Comparison of ENCODE assay signal across 12 mouse cellular contexts in the genomic region with DNA sequence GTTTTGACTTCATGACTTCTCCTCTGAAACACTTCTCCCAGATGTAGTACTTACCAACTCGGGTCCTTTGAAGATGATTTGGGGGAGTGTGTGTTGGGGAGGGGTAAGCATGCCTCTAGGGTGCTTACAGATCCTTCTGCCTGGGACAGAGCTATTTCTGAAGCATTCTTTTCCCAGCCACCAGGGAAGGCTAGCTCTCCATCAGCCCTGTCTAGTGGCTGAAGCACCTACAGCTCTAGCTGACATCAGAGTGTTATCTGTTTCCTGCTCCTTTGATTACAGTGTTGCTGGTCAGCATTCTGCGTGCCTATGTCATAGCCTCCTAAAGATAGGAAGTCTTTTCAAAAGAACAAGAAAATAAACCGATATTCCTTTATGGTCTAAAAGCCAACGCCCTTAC.
"Had no signal": no experiment of that assay in that cellular context is flagged by ENCODE, and none has a peak within 500 bp of the region (broad histone marks: within the 10 kb centered on the region; RNA-seq: fewer than 3 reads in every experiment).

No protein-coding gene starts in this region.

- H3K9ac ChIP-seq: limb, embryonic 12.5 days; liver, embryonic 13.5 days; liver, postnatal 0 days; midbrain, embryonic 13.5 days; stomach, embryonic 15.5 days had no signal

- H3K36me3 ChIP-seq: limb, embryonic 12.5 days; liver, embryonic 13.5 days; midbrain, embryonic 13.5 days; stomach, embryonic 15.5 days had no signal

- H3K9me3 ChIP-seq: limb, embryonic 12.5 days; liver, embryonic 13.5 days; megakaryocyte, embryonic 14.5 days; midbrain, embryonic 13.5 days; stomach, embryonic 15.5 days had no signal

- ATAC-seq: liver, postnatal 0 days; midbrain, embryonic 13.5 days had no signal

- H3K4me2 ChIP-seq: limb, embryonic 12.5 days; liver, embryonic 13.5 days; midbrain, embryonic 13.5 days; stomach, embryonic 15.5 days had no signal

- H3K4me3 ChIP-seq: layer of hippocampus, adult 2 months; limb, embryonic 12.5 days; liver, embryonic 13.5 days; megakaryocyte, embryonic 14.5 days; midbrain, embryonic 13.5 days; stomach, embryonic 15.5 days had no signal

- H3K4me1 ChIP-seq: liver, embryonic 13.5 days; megakaryocyte, embryonic 14.5 days; midbrain, embryonic 13.5 days; stomach, embryonic 15.5 days had no signal

- H3K27me3 ChIP-seq: limb, embryonic 12.5 days; liver, embryonic 13.5 days; megakaryocyte, embryonic 14.5 days; midbrain, embryonic 13.5 days; stomach, embryonic 15.5 days had no signal

- DNase-seq: kidney, postnatal 10 days; liver; liver, embryonic 13.5 days; liver, postnatal 0 days; right cerebral cortex, postnatal 14 days; thymus, postnatal 36 days had no signal

- H3K27ac ChIP-seq: layer of hippocampus, adult 2 months; limb, embryonic 12.5 days; liver, embryonic 13.5 days; macrophage; midbrain, embryonic 13.5 days; stomach, embryonic 15.5 days had no signal
